Mouse (Mus musculus) monocyte, adult 5-6 weeks (primary cell): ENCODE measurements around the gene Cep57l1. TPM values are rescaled to one million over a fixed set of nuclear protein-coding genes. Genes with fewer than 3 reads are reported as not detected.
"Not testable (repeated sequence)": the region's sequence is repeated elsewhere in the genome, so short reads cannot be mapped to it uniquely, and the experiment has no call there.

ENCODE experiments used
- ATAC-seq: fragments of 153-309, 156-312 bp; replicated peaks from 2 replicates; pipeline ENCODE4 v1.8.0; 2017; ENCODE audit warnings: mild to moderate bottlenecking; ENCODE audit not compliant: low TSS enrichment, insufficient number of reproducible peaks, severe bottlenecking, poor library complexity, low FRiP score
- total RNA-seq: library from RNA; stranded (forward); fragments of 200-1000, 200-491, 200-594 nt; gene quantifications from 3 replicates; pipeline ENCODE4 v1.2.3, GENCODE M21; 2017

Cep57l1 gene
- total RNA-seq, 1 experiment from 2014 or later: 4.2 TPM

DNA sequence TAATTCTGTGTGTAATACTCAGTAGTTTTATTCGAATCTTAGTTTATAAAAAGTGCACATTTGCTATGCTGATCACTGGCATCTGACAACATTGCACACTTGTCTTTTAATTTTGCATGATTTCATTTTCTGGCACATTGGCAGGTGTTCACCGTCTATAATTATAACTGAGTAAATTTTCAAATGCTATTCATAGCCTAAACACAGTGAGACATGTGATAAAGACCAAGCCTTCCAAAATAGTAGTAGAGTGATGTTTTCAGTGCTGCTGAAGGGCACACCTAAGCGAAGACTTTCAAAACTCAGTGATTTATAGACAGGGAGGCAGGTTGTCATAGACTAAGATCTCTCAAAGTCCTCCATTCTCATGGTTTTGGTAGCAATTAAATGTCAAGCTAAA, 9.6 kb upstream of the Cep57l1 start:
- ATAC-seq: no peak

DNA sequence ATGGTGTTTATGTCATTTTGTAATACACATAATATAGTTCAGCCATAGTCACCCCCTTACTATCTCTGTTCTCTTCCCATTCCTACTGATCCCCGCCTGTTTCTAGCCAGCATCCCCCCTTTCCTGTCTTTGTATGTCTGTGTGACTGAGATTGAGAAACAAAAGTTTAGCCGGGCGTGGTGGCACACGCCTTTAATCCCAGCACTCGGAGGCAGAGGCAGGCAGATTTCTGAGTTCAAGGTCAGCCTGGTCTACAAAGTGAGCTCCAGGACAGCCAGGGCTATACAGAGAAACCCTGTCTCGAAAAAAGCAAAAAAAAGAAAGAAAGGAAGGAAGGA, 9.0 kb upstream of the Cep57l1 start:
- not testable (repeated sequence) for ATAC-seq

DNA sequence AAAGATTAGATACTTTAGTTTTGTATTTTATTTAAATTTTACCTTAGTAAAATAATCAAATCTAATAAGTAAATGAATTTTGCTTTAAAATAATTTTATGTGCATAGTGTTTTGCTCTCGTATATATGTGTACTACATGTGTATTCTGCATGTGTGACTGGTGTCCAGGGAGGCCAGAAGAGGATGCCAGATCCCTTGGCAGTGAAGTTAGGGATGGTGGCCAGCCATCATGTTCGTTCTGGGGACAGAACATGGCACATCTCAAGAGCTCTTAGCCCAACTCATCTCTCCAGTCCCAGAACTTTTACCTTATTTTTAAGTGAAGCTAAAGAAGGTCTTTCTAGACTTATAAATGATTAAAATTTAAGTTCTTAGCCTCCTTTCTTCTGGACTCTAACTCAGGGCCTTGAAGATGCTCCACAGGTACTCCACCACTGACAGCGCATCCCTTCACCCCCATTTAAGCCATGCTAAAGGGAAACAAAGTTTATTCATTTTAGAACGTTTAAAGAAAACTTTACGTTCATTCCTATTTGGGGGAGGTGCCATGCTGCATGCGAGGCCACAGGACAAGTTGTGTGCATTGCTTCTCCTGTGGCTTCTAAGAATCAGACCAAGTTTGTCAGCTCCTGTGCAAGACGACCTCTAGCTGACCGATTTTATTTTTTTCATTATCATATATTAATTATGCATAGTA, 8.5 kb upstream of the Cep57l1 start:
- no peak for ATAC-seq

DNA sequence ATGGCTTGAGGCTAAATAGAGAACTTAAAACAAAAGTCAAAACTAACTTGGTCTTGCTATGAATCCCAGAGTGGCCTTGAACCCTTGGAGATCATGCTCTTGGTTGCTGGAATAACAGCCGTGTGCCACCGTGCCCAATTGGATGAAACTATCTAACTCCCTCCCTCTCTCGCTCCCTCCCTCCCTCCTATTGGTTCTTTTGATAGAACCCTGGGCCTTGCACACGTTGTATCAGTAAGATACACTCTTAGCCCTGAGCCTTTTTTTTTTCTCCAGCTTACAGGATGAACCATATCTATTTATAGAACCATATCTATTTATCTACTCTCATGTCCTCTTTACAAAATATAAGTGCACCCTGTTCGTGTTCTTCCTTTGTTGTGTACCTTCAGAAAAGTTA, 6.8 kb upstream of the Cep57l1 start:
- no peak for ATAC-seq

DNA sequence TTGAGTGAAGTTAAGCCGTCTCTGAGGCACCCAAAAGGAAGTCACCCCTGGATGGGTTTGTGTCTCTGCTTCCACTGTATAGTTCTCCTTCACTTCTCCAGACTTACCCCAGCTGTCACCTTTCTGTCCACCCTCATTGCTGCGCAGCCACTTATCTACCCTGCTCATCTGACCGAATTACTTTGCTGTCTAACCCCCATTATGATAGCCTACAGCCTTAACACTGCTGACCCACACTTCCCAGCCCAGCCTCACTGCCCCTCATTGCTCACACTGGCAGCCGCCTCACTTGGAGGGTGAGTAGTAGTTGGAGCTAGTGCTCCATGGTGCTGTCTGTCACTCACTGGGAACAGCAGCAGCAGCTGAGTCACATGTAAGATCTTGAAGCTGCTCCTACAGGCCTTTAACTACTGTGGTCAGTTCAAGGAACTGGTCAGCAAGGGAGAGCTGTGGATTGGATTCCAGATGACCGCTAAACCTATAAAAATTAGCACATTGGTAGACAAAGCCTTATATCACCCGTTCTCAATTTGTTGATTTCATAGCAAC, 4.7 kb upstream of the Cep57l1 start:
- no peak for ATAC-seq

DNA sequence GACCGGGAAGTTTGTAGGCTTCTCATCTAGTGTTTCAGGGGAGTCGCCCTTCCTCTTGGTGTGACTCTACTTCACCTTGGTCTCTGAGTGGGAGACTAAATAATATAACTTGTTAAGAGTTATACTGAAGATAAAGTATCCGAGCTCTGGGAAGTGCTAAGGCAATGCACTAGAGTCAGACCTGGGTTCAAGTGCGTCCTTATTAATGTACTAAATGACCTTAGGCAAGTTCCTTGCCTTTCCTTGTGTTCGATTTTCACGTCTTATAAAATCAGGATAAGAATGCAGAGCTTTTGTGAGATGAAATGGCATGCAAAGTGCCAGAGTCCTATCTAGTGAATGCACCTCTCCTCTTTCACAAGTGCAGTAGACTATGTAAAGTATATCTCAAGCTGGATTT, 2.9 kb upstream of the Cep57l1 start:
- ATAC-seq: no peak

- ATAC-seq: no peak; the same call in 1 of the 2 replicates
Measured at GRCm38 (mm10) chr10:41810564-41811455, 1.1 kb upstream of the Cep57l1 start.

- peak; percentile 83 for ATAC-seq
Measured at GRCm38 (mm10) chr10:41809080-41809770, 446 bp downstream of the Cep57l1 start.

DNA sequence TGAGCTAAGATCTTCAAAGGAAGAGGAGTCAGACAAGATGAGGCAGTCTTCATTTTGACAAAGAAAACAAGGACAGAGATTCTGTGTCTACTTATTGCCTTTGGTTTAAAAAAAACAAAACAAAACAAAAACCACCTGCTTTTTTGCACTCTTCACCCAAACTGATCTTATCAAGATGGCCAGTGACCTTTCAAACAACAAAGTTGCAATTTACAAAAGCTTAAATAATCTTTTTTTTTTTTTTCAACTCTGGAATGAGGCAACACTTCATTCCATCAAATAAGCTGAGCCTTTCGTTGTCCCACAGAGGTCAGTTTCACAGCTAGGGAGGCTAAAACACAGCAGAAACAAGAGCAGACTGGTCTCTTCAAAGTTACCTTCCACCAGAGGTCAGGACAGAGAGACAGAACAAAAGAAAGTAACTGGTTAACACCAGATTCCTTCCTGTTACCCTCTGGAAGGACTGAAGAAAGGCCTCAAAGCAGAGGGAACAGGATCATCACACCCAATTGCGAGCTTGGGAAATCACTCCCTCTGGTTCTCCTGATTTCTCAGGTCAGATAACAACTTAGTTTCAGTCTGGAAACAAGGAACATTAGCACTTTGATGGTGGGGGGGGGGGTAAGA, 3.8 kb downstream of the Cep57l1 start:
- no peak for ATAC-seq

- no peak for ATAC-seq
Measured at GRCm38 (mm10) chr10:41804711-41805110, 5.0 kb downstream of the Cep57l1 start.

DNA sequence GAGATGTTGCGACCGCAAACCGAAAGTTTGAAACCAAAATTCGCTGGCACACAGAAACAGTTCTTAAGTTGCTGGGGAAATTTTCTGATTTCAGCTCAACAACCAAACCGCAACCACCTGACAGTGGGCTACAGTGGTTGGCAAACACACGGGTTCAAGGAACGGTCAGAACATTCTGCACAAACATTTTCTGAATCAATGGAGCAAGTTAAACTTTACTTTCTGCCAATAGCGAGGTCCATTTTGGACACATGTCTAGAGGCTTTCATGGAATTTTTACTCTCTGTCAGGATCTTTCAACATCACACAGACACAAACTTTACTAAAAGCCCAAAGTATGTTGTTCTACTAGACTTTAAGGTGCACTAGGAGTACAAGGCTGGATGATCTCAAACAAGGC, 6.2 kb downstream of the Cep57l1 start:
- ATAC-seq: no peak

DNA sequence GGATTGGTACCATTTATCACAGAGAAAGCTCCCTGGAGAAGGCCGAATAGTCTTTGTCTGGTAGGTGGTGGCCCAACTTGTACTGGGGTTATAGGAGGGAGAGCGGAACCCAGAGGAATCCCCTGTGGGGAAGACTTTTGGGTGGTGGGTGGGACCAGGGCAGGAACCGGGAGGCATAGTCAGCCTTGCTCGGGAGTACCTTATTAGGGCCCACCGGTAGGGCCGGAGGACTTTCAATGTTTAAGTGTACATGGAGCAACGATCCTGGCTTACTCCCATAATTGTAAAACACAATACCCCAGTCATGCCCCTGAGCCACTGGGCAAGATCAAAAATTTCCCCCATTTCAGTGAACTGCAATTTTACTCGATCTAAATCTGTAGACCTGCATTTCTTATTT, 12.4 kb downstream of the Cep57l1 start:
- ATAC-seq: no peak

DNA sequence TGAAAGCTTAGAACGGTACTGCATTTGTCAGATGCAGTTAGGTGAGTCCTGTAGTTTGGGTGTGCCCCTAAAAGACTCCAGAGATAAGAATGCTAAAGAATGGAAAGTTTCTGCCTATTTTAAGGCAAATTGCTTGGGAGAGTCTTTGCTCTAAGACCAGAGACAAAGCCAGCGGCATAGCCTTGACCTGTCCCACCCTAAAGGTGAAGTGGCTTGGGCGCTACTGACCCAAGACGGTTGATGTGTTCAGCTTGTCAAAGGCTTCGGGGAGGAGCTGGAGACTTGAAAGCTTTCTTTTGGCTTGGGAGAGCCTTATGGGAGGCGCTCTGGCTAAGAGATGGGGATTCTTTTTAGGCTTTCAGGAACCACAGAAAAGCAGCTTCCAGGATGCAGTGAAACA, 17.3 kb downstream of the Cep57l1 start:
- ATAC-seq: no peak

GRCm38 (mm10) chr10:41767254-41767653, 42.4 kb downstream of the Cep57l1 start:
- ATAC-seq: no peak

GRCm38 (mm10) chr10:41766280-41766679, 43.4 kb downstream of the Cep57l1 start:
- ATAC-seq: no peak

GRCm38 (mm10) chr10:41765586-41765985, 44.1 kb downstream of the Cep57l1 start:
- ATAC-seq: no peak

DNA sequence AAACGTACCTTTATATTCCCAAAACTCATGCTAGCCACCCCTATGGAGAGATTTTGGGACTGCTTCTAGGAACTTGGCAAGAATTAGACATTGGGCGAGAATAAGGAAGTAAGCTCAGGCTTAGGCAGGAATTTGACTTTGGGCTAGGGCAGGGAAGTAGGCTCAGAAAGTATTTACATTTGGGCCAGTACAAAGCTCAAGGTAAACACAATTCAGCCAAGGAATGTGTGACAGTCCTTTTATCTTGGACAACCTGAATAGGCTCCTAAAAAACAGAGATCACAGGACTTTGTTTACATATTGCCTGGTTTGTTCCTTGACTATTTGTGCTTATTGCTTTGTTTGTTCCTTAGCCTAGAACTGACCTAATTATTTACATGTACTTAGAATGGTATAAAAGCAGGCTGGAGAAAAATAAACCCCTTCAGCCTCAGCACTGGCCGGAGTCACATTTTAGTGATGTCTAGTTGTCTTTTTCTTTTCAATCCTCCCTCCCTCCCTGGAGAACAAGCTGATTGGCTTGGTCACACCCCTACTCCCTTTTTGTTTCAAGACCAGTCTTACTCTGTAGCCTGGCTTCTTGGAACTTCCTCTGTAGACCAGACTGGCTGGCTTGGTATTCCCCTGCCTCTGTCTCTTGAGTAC, 45.8 kb downstream of the Cep57l1 start:
- ATAC-seq: no peak

DNA sequence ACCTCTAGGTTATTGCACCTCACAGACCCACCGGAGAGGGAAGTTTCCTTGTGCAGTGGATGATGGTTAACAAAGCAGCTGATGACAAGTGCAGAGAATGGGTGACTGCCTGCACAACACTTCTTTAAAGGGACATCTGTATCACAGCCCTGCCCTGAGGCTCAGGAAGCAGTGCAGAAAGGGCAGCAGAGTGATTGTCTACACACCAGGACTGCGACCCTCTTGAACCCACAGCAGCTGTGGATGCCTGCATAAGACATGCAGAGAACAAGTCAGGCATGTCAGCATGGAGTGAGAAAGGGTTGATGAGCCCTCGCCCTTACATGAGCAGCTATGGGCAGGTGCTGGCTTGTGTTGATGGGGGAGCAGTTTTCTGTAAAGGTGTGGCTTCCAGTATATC, 48.8 kb downstream of the Cep57l1 start:
- ATAC-seq: no peak
